In genomic region chr17:25876347-25876915, GRCm38 (mm10) we compare ENCODE assay signal across 8 mouse cellular contexts. TPM values are rescaled to one million over a fixed set of nuclear protein-coding genes. Genes with fewer than 3 reads are reported as not detected.
DNase-seq lines count a peak whose midpoint lies in the region; ATAC-seq and TF ChIP-seq lines count a peak whose summit lies in the region.

No protein-coding gene starts in this region.

- peaks cover 6% of the 10 kb centered on the region; the same call in 1 of the 2 replicates for H3K79me2 ChIP-seq in MEL (ENCODE audit: control insufficient read depth, insufficient read depth, low read length, poor library complexity)

- no peak for ATAC-seq in cerebellum, adult (ENCODE audit: insufficient number of reproducible peaks, low FRiP score, low TSS enrichment)
- ATAC-seq in hindbrain, postnatal 0 days: no peak
- ATAC-seq in liver, embryonic 13.5 days (ENCODE audit: low read depth): no peak

- peaks cover 0 to 7% of the 10 kb centered on the region in 2 experiments; a peak in 2 of 4 replicates for H3K36me3 ChIP-seq in MEL (ENCODE audit: control insufficient read depth in 1 of 2, insufficient read depth in 2 of 2, low read length in 2 of 2)
- peaks cover 10% of the 10 kb centered on the region; the same call in 1 of the 2 replicates for H3K36me3 ChIP-seq in hindbrain, postnatal 0 days (ENCODE audit: insufficient read depth, low read length)
- peaks cover 17% of the 10 kb centered on the region for H3K36me3 ChIP-seq in liver, embryonic 13.5 days

- H3K9ac ChIP-seq in MEL (ENCODE audit: control insufficient read depth, low read depth, low read length, poor library complexity, severe bottlenecking): peak overlapping the region; percentile 89
- peak overlapping the region; percentile 79 for H3K9ac ChIP-seq in hindbrain, postnatal 0 days (replicated peaks; ENCODE audit: low read length)
- H3K9ac ChIP-seq in liver, embryonic 13.5 days: peak overlapping the region; percentile 83

- H3K9me3 ChIP-seq in MEL (replicated peaks; ENCODE audit: insufficient read depth, low read length): no peaks in the 10 kb centered on the region
- no peaks in the 10 kb centered on the region for H3K9me3 ChIP-seq in hindbrain, postnatal 0 days (ENCODE audit: low read length)
- no peaks in the 10 kb centered on the region for H3K9me3 ChIP-seq in liver, embryonic 13.5 days (replicated peaks)

- H3K27me3 ChIP-seq in cerebellum, adult 2 months (ENCODE audit: control insufficient read depth, insufficient read depth, low read length): no peaks in the 10 kb centered on the region
- H3K27me3 ChIP-seq in MEL (ENCODE audit: control insufficient read depth in 1 of 2, insufficient read depth in 2 of 2, low read length in 2 of 2): no peaks in the 10 kb centered on the region
- no peaks in the 10 kb centered on the region for H3K27me3 ChIP-seq in hindbrain, postnatal 0 days (ENCODE audit: insufficient read depth, low read length)
- no peaks in the 10 kb centered on the region for H3K27me3 ChIP-seq in liver, embryonic 13.5 days

- no peak for TF ChIP-seq CTCF in cerebellum, adult 2 months (IDR thresholded peaks at IDR 0.05; ENCODE audit: borderline replicate concordance, insufficient read depth, low read depth, low read length)
- no peak for TF ChIP-seq CTCF in MEL (IDR thresholded peaks at IDR 0.05 in 2 of 3, conservative IDR thresholded peaks at IDR 0.05 in 1 of 3; ENCODE audit: control insufficient read depth in 1 of 3, insufficient read depth in 1 of 3, low read depth in 2 of 3, low read length in 3 of 3, poor library complexity in 1 of 3, severe bottlenecking in 1 of 3)
- no peak for TF ChIP-seq CTCF in hindbrain, postnatal 0 days (IDR thresholded peaks at IDR 0.05; ENCODE audit: low read depth)

- H3K4me1 ChIP-seq in cerebellum, adult 2 months (ENCODE audit: control insufficient read depth, insufficient read depth, low read length): peaks cover 28% of the 10 kb centered on the region
- peaks cover 2 to 19% of the 10 kb centered on the region in 2 experiments; a peak in 3 of 4 replicates for H3K4me1 ChIP-seq in MEL (ENCODE audit: control insufficient read depth in 1 of 2, insufficient read depth in 2 of 2, low read length in 2 of 2)
- peaks cover 13% of the 10 kb centered on the region; the same call in 1 of the 2 replicates for H3K4me1 ChIP-seq in hindbrain, postnatal 0 days (ENCODE audit: insufficient read depth, low read length)
- H3K4me1 ChIP-seq in liver, embryonic 13.5 days (replicated peaks): peaks cover 59% of the 10 kb centered on the region

- H3K4me3 ChIP-seq in cerebellum, adult 2 months (replicated peaks; ENCODE audit: insufficient read depth, low read depth, low read length): peak overlapping the region; percentile 96
- H3K4me3 ChIP-seq in MEL (ENCODE audit: control insufficient read depth in 1 of 2, insufficient read depth in 1 of 2, low read depth in 2 of 2, low read length in 2 of 2): peak overlapping the region; percentile 82 to 87
- H3K4me3 ChIP-seq in hindbrain, postnatal 0 days (ENCODE audit: low read length): peak overlapping the region; percentile 69
- peak overlapping the region; percentile 84 for H3K4me3 ChIP-seq in liver, embryonic 13.5 days (replicated peaks)

- H3K27ac ChIP-seq in cerebellum, adult 2 months (ENCODE audit: insufficient read depth, low read length): no peak overlapping the region
- no peak overlapping the region for H3K27ac ChIP-seq in MEL (ENCODE audit: control insufficient read depth, low read depth, low read length)
- peak overlapping the region; percentile 96 for H3K27ac ChIP-seq in hindbrain, postnatal 0 days
- peak overlapping the region; percentile 91 for H3K27ac ChIP-seq in liver, embryonic 13.5 days

- TF ChIP-seq EP300 in MEL (IDR thresholded peaks at IDR 0.05; ENCODE audit: low read depth in 1 of 2, low read length in 2 of 2): no peak

- H3K4me2 ChIP-seq in hindbrain, postnatal 0 days (ENCODE audit: low read depth, low read length): peak overlapping the region; percentile 80
- peak overlapping the region; percentile 93 for H3K4me2 ChIP-seq in liver, embryonic 13.5 days

- DNase-seq in cerebellum, adult 2 months: no peak
- DNase-seq in MEL (ENCODE audit: low read depth, low spot score): no peak
- DNase-seq in hindbrain, postnatal 0 days (ENCODE audit: low spot score): no peak
- DNase-seq in liver, embryonic 13.5 days: no peak
- DNase-seq in urinary bladder, postnatal 36 days (ENCODE audit: low spot score in 2 of 2): no peak
- DNase-seq in spleen, postnatal 4 days (ENCODE audit: low spot score in 2 of 2): no peak
- no peak for DNase-seq in lung, postnatal 25 days (ENCODE audit: low spot score)

- 43% methylated on average over 10 of the region's 10 CpGs for WGBS in cerebellum, adult 2 months
- WGBS in hindbrain, postnatal 0 days: 54% methylated on average over 10 of the region's 10 CpGs
- 60% methylated on average over 10 of the region's 10 CpGs for WGBS in liver, embryonic 13.5 days (ENCODE audit: insufficient replicate concordance)

- TF ChIP-seq RAD21 in MEL (IDR thresholded peaks at IDR 0.05; ENCODE audit: low read depth, low read length): no peak

- no peak for TF ChIP-seq POLR2A in cerebellum, adult 2 months (IDR thresholded peaks at IDR 0.05; ENCODE audit: borderline replicate concordance, insufficient read depth, low read length)
- TF ChIP-seq POLR2A in MEL (IDR thresholded peaks at IDR 0.05; ENCODE audit: control insufficient read depth in 1 of 2, insufficient read depth in 1 of 2, low read depth in 1 of 2, low read length in 2 of 2, poor library complexity in 1 of 2): no peak

TF ChIP-seq in MEL, 35 proteins besides CTCF, POLR2A, EP300 and RAD21:
- TF ChIP-seq MYB (IDR thresholded peaks at IDR 0.05; ENCODE audit: low read depth, low read length) (no peak), ZNF384 (IDR thresholded peaks at IDR 0.05; ENCODE audit: low read depth, low read length) (no peak), NELFE (IDR thresholded peaks at IDR 0.05; ENCODE audit: low read depth, low read length) (no peak), SIN3A (IDR thresholded peaks at IDR 0.05; ENCODE audit: low read length) (no peak), MAZ (IDR thresholded peaks at IDR 0.05; ENCODE audit: low read depth, low read length) (no peak), ELF1 (IDR thresholded peaks at IDR 0.05; ENCODE audit: low read depth, low read length) (no peak), SMC3 (IDR thresholded peaks at IDR 0.05; ENCODE audit: low read depth, low read length) (no peak), E2F4 (IDR thresholded peaks at IDR 0.05; ENCODE audit: borderline replicate concordance, low read depth, low read length) (no peak), UBTF (IDR thresholded peaks at IDR 0.05; ENCODE audit: borderline replicate concordance, insufficient read depth, low read depth, low read length) (no peak), JUND (IDR thresholded peaks at IDR 0.05; ENCODE audit: low read depth, low read length) (no peak)

RNA-seq across cellular contexts. Expression of gene Mettl26, which starts 1.6 kb away (rescaled TPM):
- 110 and 116 TPM in 2 replicates for polyA plus RNA-seq in cerebellum, adult 2 months (2012; rRNA removed)
- total RNA-seq in MEL (2012; rRNA removed): 31.7 and 33.6 TPM in 2 replicates
- 10 to 100 TPM in 1 of 2 experiments, not detected in 1; 50.6 TPM for polyA plus RNA-seq in MEL (2012; ENCODE audit: insufficient read depth in 1 of 2, insufficient read length in 2 of 2, low read depth in 1 of 2, low replicate concordance in 2 of 2, missing spikeins in 1 of 2)
- 50.0 and 63.1 TPM in 2 replicates for total RNA-seq in hindbrain, postnatal 0 days (2014; rRNA removed)
- 62.9 and 64.8 TPM in 2 replicates for polyA plus RNA-seq in hindbrain, postnatal 0 days (2015; fragmentation: Nextera tagmentation; extraction: Ambion mirVana)
- 43.9 and 46.9 TPM in 2 replicates for polyA plus RNA-seq in liver, embryonic 13.5 days (2015; fragmentation: Nextera tagmentation; extraction: Ambion mirVana)

RNA-seq across cellular contexts. Expression of gene Wfikkn1, which starts 4.2 kb away (rescaled TPM):
- polyA plus RNA-seq in cerebellum, adult 2 months (2012; rRNA removed): 0.95 and 1.1 TPM in 2 replicates
- 0.13 and 0.19 TPM in 2 replicates for total RNA-seq in MEL (2012; rRNA removed)
- under 1 TPM in 1 of 2 experiments, not detected in 1; 0.53 TPM for polyA plus RNA-seq in MEL (2012; ENCODE audit: insufficient read depth in 1 of 2, insufficient read length in 2 of 2, low read depth in 1 of 2, low replicate concordance in 2 of 2, missing spikeins in 1 of 2)
- 1.2 and 1.5 TPM in 2 replicates for total RNA-seq in hindbrain, postnatal 0 days (2014; rRNA removed)
- 0.33 and 0.58 TPM in 2 replicates for polyA plus RNA-seq in hindbrain, postnatal 0 days (2015; fragmentation: Nextera tagmentation; extraction: Ambion mirVana)
- polyA plus RNA-seq in liver, embryonic 13.5 days (2015; fragmentation: Nextera tagmentation; extraction: Ambion mirVana): 0.65 and 1.00 TPM in 2 replicates

RNA-seq across cellular contexts. Expression of gene Mcrip2, which starts 7.9 kb away (rescaled TPM):
- 31.9 and 34.1 TPM in 2 replicates for polyA plus RNA-seq in cerebellum, adult 2 months (2012; rRNA removed)
- 73.9 and 88.9 TPM in 2 replicates for total RNA-seq in MEL (2012; rRNA removed)
- 100 to 1,000 TPM; 107 to 281 TPM for polyA plus RNA-seq in MEL (2012; ENCODE audit: insufficient read depth in 1 of 2, insufficient read length in 2 of 2, low read depth in 1 of 2, low replicate concordance in 2 of 2, missing spikeins in 1 of 2)
- total RNA-seq in hindbrain, postnatal 0 days (2014; rRNA removed): 27.0 and 32.1 TPM in 2 replicates
- polyA plus RNA-seq in hindbrain, postnatal 0 days (2015; fragmentation: Nextera tagmentation; extraction: Ambion mirVana): 54.3 and 54.7 TPM in 2 replicates
- polyA plus RNA-seq in liver, embryonic 13.5 days (2015; fragmentation: Nextera tagmentation; extraction: Ambion mirVana): 62.1 and 66.2 TPM in 2 replicates

RNA-seq across cellular contexts. Expression of gene Wdr90, which starts 15.1 kb away (rescaled TPM):
- polyA plus RNA-seq in cerebellum, adult 2 months (2012; rRNA removed): 21.6 and 26.9 TPM in 2 replicates
- total RNA-seq in MEL (2012; rRNA removed): 22.5 and 23.7 TPM in 2 replicates
- polyA plus RNA-seq in MEL (2012; ENCODE audit: insufficient read depth in 1 of 2, insufficient read length in 2 of 2, low read depth in 1 of 2, low replicate concordance in 2 of 2, missing spikeins in 1 of 2): 10 to 100 TPM in 1 of 2 experiments, not detected in 1; 44.5 TPM
- total RNA-seq in hindbrain, postnatal 0 days (2014; rRNA removed): 54.5 and 75.5 TPM in 2 replicates
- 13.2 TPM in 2 replicates for polyA plus RNA-seq in hindbrain, postnatal 0 days (2015; fragmentation: Nextera tagmentation; extraction: Ambion mirVana)
- polyA plus RNA-seq in liver, embryonic 13.5 days (2015; fragmentation: Nextera tagmentation; extraction: Ambion mirVana): 10.2 and 12.5 TPM in 2 replicates

RNA-seq across cellular contexts. Expression of gene Rhot2, which starts 31.8 kb away (rescaled TPM):
- 105 and 121 TPM in 2 replicates for polyA plus RNA-seq in cerebellum, adult 2 months (2012; rRNA removed)
- total RNA-seq in MEL (2012; rRNA removed): 24.9 and 29.1 TPM in 2 replicates
- 10 to 100 TPM in 1 of 2 experiments, not detected in 1; 54.5 TPM for polyA plus RNA-seq in MEL (2012; ENCODE audit: insufficient read depth in 1 of 2, insufficient read length in 2 of 2, low read depth in 1 of 2, low replicate concordance in 2 of 2, missing spikeins in 1 of 2)
- 39.8 and 64.1 TPM in 2 replicates for total RNA-seq in hindbrain, postnatal 0 days (2014; rRNA removed)
- polyA plus RNA-seq in hindbrain, postnatal 0 days (2015; fragmentation: Nextera tagmentation; extraction: Ambion mirVana): 14.6 and 15.8 TPM in 2 replicates
- polyA plus RNA-seq in liver, embryonic 13.5 days (2015; fragmentation: Nextera tagmentation; extraction: Ambion mirVana): 12.8 and 13.5 TPM in 2 replicates

Comparison
In these comparisons a context has a peak if more than half of its experiments do, and no peak if none do; other contexts are left out.
1. H3K27ac ChIP-seq: peak in hindbrain, postnatal 0 days (single experiment) and liver, embryonic 13.5 days (single experiment); none in cerebellum, adult 2 months (single experiment) and MEL (single experiment).
2. Peak in every context shown above with its lines, with median percentiles within 50 percentile points of each other: H3K4me3 ChIP-seq and H3K9ac ChIP-seq.